Mouse (Mus musculus) testis, postnatal 10 days (tissue): Measurements from ENCODE around the gene Hspb1.

Experiments
- DNase-seq: peaks from one replicate; pipeline ENCODE4 v3.0.0; 2021; ENCODE audit warnings: low spot score

Hspb1 gene

DNA sequence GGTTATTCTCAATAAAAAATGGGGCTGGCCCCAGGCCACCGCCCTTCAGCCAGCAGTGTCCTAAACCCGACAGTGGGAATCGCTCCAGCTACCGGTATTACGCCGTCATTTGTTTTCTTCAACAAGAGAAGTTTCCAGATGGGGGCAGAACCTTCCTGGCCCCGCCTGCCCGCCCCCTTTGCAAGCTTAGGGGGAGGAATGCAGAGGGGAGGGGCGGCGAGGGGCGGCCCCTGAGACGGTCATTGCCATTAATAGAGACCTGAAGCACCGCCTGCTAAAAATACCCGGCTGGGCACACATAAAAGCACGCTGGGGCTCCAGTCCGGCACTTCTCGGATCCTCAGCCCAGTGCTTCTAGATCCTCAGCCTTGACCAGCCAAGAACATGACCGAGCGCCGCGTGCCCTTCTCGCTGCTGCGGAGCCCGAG lies at the start of gene Hspb1:
Hspb1 (plus strand) TSS at position 245 of the 428 bp plus-strand sequence.
- peak; percentile 88 for DNase-seq

- no peak for DNase-seq
These were observed 46.1 kb upstream of the Hspb1 start for GRCm38 (mm10) chr5:135841651-135842050.

- peak; percentile 81 for DNase-seq
These were observed 44.3 kb upstream of the Hspb1 start for GRCm38 (mm10) chr5:135843418-135843817.

- no peak for DNase-seq
These were observed 41.9 kb upstream of the Hspb1 start for GRCm38 (mm10) chr5:135845676-135846320.

DNA sequence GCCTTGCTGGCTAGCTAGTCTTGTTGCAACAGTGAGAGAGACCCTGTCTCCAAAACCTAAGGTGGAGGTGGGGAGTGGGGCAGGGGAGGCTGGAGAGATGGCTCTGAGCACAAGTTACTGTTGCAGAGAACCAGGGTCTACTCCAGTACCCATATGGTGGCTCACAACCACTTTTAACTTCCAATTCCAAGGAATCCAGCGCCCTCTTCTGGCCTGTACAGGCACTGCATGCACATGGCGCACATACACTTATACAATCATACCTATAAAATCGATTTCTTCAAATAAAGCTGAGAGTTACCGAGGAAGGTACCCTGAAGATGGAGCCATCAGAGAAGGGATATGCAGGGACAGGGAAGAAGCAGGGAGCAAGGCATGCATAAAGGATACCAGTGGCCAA lies 40.3 kb upstream of the Hspb1 start:
- DNase-seq, result no peak

GRCm38 (mm10) chr5:135847881-135848280 lies 39.8 kb upstream of the Hspb1 start:
- DNase-seq, result no peak

GRCm38 (mm10) chr5:135851024-135851423 lies 36.7 kb upstream of the Hspb1 start:
- no peak for DNase-seq

DNA sequence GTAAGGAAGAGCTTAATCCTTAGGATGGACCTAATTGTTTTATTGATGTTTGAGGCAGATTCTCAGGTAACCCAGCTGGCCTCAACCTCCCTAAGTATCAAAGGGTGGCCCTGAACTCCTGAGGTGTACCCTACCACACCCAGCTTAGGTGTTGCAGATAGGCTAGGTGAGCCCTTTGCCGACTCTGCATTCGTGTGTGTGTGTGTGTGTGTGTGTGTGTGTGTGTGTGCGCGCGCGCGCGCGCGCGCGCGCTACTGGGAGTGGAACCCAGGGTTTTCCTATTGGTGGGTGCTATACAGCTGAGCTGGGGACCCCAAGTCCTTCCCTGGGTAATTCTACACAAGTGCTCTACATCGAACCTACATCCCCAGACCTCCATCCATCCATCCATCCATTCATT lies 36.2 kb upstream of the Hspb1 start:
- no peak for DNase-seq

DNA sequence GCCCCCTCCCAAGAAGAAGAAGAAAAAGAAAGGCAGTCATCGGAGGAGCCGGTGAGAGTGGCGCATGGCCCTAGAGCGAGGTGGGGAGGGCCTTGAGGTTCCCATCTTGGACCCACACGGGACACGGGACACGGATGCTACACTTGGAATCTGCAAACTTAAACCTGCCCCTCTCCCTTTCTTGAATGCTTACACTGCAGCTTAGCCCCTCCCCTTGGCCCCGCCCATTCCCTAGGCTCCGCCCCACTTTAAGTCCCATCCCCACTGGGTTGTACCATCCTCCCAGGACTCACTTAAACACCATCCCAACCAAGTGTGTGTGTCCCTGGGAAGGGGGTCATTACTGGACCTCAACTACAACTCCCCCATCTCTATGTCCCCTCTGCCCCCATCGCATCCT lies 35.3 kb upstream of the Hspb1 start:
- DNase-seq, result peak; percentile 63

DNA sequence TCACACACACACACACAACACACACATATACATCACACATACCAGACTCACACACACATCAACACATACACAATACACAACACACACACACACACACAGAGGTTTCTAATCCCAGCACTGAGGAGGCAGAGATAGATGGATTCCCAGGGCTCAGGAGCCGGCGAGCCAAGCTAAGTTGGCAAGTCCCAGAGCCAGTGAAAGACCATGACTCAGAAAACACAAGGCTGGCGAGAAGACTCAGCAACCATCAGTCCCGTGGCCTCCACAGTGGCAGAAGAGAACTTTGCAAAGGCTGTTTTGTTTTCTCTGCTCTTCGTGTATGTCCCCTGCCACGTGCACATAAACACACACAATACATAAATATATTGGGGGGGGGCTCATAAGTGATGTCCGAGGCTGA lies 34.0 kb upstream of the Hspb1 start:
- DNase-seq, result no peak

GRCm38 (mm10) chr5:135855156-135855555 lies 32.6 kb upstream of the Hspb1 start:
- peak; percentile 91 for DNase-seq

- no peak for DNase-seq
These were observed 21.1 kb upstream of the Hspb1 start for GRCm38 (mm10) chr5:135866662-135867061.

- DNase-seq, result peak; percentile 60
These were observed 19.8 kb upstream of the Hspb1 start for GRCm38 (mm10) chr5:135867637-135868593.

- peak; percentile 52 for DNase-seq
These were observed 19.1 kb upstream of the Hspb1 start for GRCm38 (mm10) chr5:135868653-135869052.

- no peak for DNase-seq
These were observed 17.9 kb upstream of the Hspb1 start for GRCm38 (mm10) chr5:135869661-135870423.

- no peak for DNase-seq
These were observed 17.2 kb upstream of the Hspb1 start for GRCm38 (mm10) chr5:135870505-135870904.

GRCm38 (mm10) chr5:135872996-135873395 lies 14.7 kb upstream of the Hspb1 start:
- DNase-seq, result no peak

- no peak for DNase-seq
These were observed 14.0 kb upstream of the Hspb1 start for GRCm38 (mm10) chr5:135873753-135874152.

GRCm38 (mm10) chr5:135877180-135877579 lies 10.5 kb upstream of the Hspb1 start:
- DNase-seq, result peak; percentile 88

DNA sequence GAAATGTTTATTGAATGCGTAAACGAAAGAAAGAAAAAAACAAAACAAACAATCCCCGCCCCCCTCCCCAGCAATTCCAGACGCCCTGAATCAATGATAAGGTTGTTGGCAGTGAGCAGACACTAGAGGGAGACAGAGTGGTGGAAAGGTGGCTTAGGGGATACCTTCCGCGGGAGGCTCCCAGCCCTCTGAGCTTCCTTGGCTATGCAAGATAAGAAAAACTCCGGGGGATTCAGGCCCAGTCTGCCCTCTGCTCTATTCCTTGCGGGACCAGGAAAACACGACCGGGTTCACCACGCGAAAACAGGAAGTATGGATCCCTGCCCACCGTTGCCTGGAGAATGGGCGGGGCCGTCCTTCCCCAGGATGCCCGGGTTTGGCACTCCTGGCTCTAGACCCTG lies 9.9 kb upstream of the Hspb1 start:
- DNase-seq, result peak; percentile 74

GRCm38 (mm10) chr5:135879449-135880158 lies 8.1 kb upstream of the Hspb1 start:
- DNase-seq, result peak; percentile 84

DNA sequence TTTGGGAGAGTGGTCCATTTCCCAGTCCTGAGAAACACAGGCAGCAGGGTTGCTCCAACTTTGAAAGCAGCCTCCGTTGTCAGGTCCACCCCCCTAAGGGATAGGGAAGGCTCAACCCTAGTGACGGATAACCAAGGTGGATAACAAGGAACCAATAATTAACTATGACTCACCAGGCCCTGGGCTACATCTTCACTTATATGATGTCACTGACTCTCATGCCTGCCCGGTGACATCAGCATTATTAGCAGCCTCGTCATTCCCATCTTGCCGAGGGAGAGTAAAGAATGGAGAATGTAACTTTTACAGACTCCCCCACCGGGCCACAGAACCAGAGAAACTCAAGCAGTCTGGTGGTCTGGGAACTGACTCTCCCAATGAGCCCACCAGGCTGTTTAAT lies 3.1 kb upstream of the Hspb1 start:
- DNase-seq, result no peak
